ENCODE assay signal across 8 mouse cellular contexts in genomic region chr5:115508859-115509147, GRCm38 (mm10). TPM values are rescaled to one million over a fixed set of nuclear protein-coding genes. Genes with fewer than 3 reads are reported as not detected.
DNase-seq lines count a peak whose midpoint lies in the region; ATAC-seq and TF ChIP-seq lines count a peak whose summit lies in the region.

No protein-coding gene starts in this region.

- DNase-seq in embryonic facial prominence, embryonic 11.5 days (ENCODE audit: low spot score) = no peak
- peak; percentile 61 to 63 for DNase-seq in heart, postnatal 14 days
- DNase-seq in limb, embryonic 10.5 days (ENCODE audit: low spot score) = no peak
- DNase-seq in left cerebral cortex, adult 8-10 months (ENCODE audit: low spot score in 2 of 2) = no peak
- no peak for DNase-seq in layer of hippocampus, adult 9-11 months
- DNase-seq in layer of hippocampus, postnatal 10 days (ENCODE audit: low spot score in 2 of 2) = no peak

- WGBS in embryonic facial prominence, embryonic 11.5 days = 19% methylated on average over 10 of the region's 10 CpGs
- WGBS in limb, embryonic 10.5 days = 49% methylated on average over 10 of the region's 10 CpGs
- WGBS in neural tube, embryonic 15.5 days = 26% methylated on average over 10 of the region's 10 CpGs

- ATAC-seq in embryonic facial prominence, embryonic 11.5 days (replicated peaks; ENCODE audit: insufficient number of reproducible peaks, low FRiP score, low TSS enrichment, low read depth) = 0 out of 2 replicates have a peak, but pooled peaks have one; percentile 27
- ATAC-seq in neural tube, embryonic 15.5 days (ENCODE audit: low FRiP score) = 0 out of 2 replicates have a peak, but pooled peaks have one; percentile 15

- H3K9ac ChIP-seq in embryonic facial prominence, embryonic 11.5 days (replicated peaks; ENCODE audit: low read length) = peak overlapping the region; percentile 2; the same call in 1 of the 2 replicates
- H3K9ac ChIP-seq in neural tube, embryonic 15.5 days (replicated peaks) = 0 out of 2 replicates have a peak overlapping the region, but pooled peaks have one; percentile 21

- H3K4me2 ChIP-seq in embryonic facial prominence, embryonic 11.5 days (ENCODE audit: low read depth, low read length) = peak overlapping the region; percentile 54
- peak overlapping the region; percentile 87 for H3K4me2 ChIP-seq in neural tube, embryonic 15.5 days

- H3K36me3 ChIP-seq in E14TG2a.4 (ENCODE audit: insufficient read depth, low read length) = peaks cover 4% of the 10 kb centered on the region; the same call in 1 of the 2 replicates
- H3K36me3 ChIP-seq in embryonic facial prominence, embryonic 11.5 days (replicated peaks; ENCODE audit: control insufficient read depth, insufficient read depth, low read depth, low read length) = no peaks in the 10 kb centered on the region
- peaks cover 20% of the 10 kb centered on the region for H3K36me3 ChIP-seq in limb, embryonic 10.5 days
- H3K36me3 ChIP-seq in neural tube, embryonic 15.5 days = no peaks in the 10 kb centered on the region

- TF ChIP-seq CTCF in E14TG2a.4 (conservative IDR thresholded peaks at IDR 0.05; ENCODE audit: low read length) = no peak

- H3K9me3 ChIP-seq in E14TG2a.4 (ENCODE audit: low read length) = no peaks in the 10 kb centered on the region
- H3K9me3 ChIP-seq in embryonic facial prominence, embryonic 11.5 days (replicated peaks; ENCODE audit: control insufficient read depth, low read length) = no peaks in the 10 kb centered on the region
- no peaks in the 10 kb centered on the region for H3K9me3 ChIP-seq in limb, embryonic 10.5 days (replicated peaks)
- no peaks in the 10 kb centered on the region for H3K9me3 ChIP-seq in neural tube, embryonic 15.5 days (replicated peaks)

- peaks cover 16% of the 10 kb centered on the region for H3K27me3 ChIP-seq in E14TG2a.4 (ENCODE audit: insufficient read depth, low read length)
- H3K27me3 ChIP-seq in embryonic facial prominence, embryonic 11.5 days (ENCODE audit: control insufficient read depth, insufficient read depth, low read length) = no peaks in the 10 kb centered on the region
- H3K27me3 ChIP-seq in limb, embryonic 10.5 days (ENCODE audit: low read depth, poor library complexity, severe bottlenecking) = no peaks in the 10 kb centered on the region
- no peaks in the 10 kb centered on the region for H3K27me3 ChIP-seq in neural tube, embryonic 15.5 days (replicated peaks)

- peaks cover 66% of the 10 kb centered on the region for H3K4me1 ChIP-seq in E14TG2a.4 (replicated peaks; ENCODE audit: low read depth, low read length)
- H3K4me1 ChIP-seq in embryonic facial prominence, embryonic 11.5 days (ENCODE audit: control insufficient read depth, insufficient read depth, low read length) = peaks cover 12% of the 10 kb centered on the region
- H3K4me1 ChIP-seq in limb, embryonic 10.5 days = peaks cover 52% of the 10 kb centered on the region
- H3K4me1 ChIP-seq in neural tube, embryonic 15.5 days = peaks cover 41% of the 10 kb centered on the region

- peak overlapping the region; percentile 60; the same call in 1 of the 2 replicates for H3K4me3 ChIP-seq in E14TG2a.4 (replicated peaks; ENCODE audit: low read length)
- H3K4me3 ChIP-seq in embryonic facial prominence, embryonic 11.5 days (ENCODE audit: low read depth, low read length) = peak overlapping the region; percentile 98
- H3K4me3 ChIP-seq in limb, embryonic 10.5 days = peak overlapping the region; percentile 95
- peak overlapping the region; percentile 97 for H3K4me3 ChIP-seq in neural tube, embryonic 15.5 days (replicated peaks)

- no peak overlapping the region for H3K27ac ChIP-seq in embryonic facial prominence, embryonic 11.5 days (replicated peaks; ENCODE audit: low read depth, low read length)
- H3K27ac ChIP-seq in limb, embryonic 10.5 days = peak overlapping the region; percentile 92; the same call in 1 of the 2 replicates
- 0 out of 2 replicates have a peak overlapping the region, but pooled peaks have one; percentile 24 for H3K27ac ChIP-seq in neural tube, embryonic 15.5 days (replicated peaks)

- intact Hi-C loops in heart, postnatal 14 days (cut with DNase I) = no loop called here

RNA-seq across cellular contexts. Expression of gene Pxn, which starts 2.3 kb away (rescaled TPM):
- polyA plus RNA-seq in embryonic facial prominence, embryonic 11.5 days (2014; fragmentation: Nextera tagmentation; extraction: Ambion mirVana) = 12.9 and 13.8 TPM in 2 replicates
- 10 to 100 TPM; 52.4 to 54.2 TPM for total RNA-seq in heart, postnatal 14 days (2021)
- polyA plus RNA-seq in limb, embryonic 10.5 days (2016; fragmentation: Nextera tagmentation; extraction: Ambion mirVana) = 36.8 and 45.3 TPM in 2 replicates
- 21.3 and 28.2 TPM in 2 replicates for polyA plus RNA-seq in neural tube, embryonic 15.5 days (2015; fragmentation: Nextera tagmentation; extraction: Ambion mirVana)
- 10 to 100 TPM; 18.3 to 27.8 (median 22.9) TPM for total RNA-seq in left cerebral cortex, adult 8-10 months (2022)
- 10 to 100 TPM; 30.0 to 30.8 TPM for total RNA-seq in layer of hippocampus, postnatal 10 days (2021)

RNA-seq across cellular contexts. Expression of gene Sirt4, which starts 24.3 kb away (rescaled TPM):
- polyA plus RNA-seq in embryonic facial prominence, embryonic 11.5 days (2014; fragmentation: Nextera tagmentation; extraction: Ambion mirVana) = 12.7 and 17.2 TPM in 2 replicates
- 10 to 100 TPM; 17.9 to 18.7 TPM for total RNA-seq in heart, postnatal 14 days (2021)
- polyA plus RNA-seq in limb, embryonic 10.5 days (2016; fragmentation: Nextera tagmentation; extraction: Ambion mirVana) = 16.0 and 18.5 TPM in 2 replicates
- 31.0 and 37.1 TPM in 2 replicates for polyA plus RNA-seq in neural tube, embryonic 15.5 days (2015; fragmentation: Nextera tagmentation; extraction: Ambion mirVana)
- total RNA-seq in left cerebral cortex, adult 8-10 months (2022) = 10 to 100 TPM; 27.1 to 38.6 (median 33.1) TPM
- total RNA-seq in layer of hippocampus, postnatal 10 days (2021) = 10 to 100 TPM; 25.8 to 29.8 TPM

RNA-seq across cellular contexts. Expression of gene Pla2g1b, which starts 42.7 kb away (rescaled TPM):
- polyA plus RNA-seq in embryonic facial prominence, embryonic 11.5 days (2014; fragmentation: Nextera tagmentation; extraction: Ambion mirVana) = not detected in 2 replicates
- not detected for total RNA-seq in heart, postnatal 14 days (2021)
- not detected in 2 replicates for polyA plus RNA-seq in limb, embryonic 10.5 days (2016; fragmentation: Nextera tagmentation; extraction: Ambion mirVana)
- 0.81 and 1.1 TPM in 2 replicates for polyA plus RNA-seq in neural tube, embryonic 15.5 days (2015; fragmentation: Nextera tagmentation; extraction: Ambion mirVana)
- total RNA-seq in left cerebral cortex, adult 8-10 months (2022) = not detected
- not detected for total RNA-seq in layer of hippocampus, postnatal 10 days (2021)

RNA-seq across cellular contexts. Expression of gene Rplp0, which starts 50.5 kb away (rescaled TPM):
- 1,437 and 1,529 TPM in 2 replicates for polyA plus RNA-seq in embryonic facial prominence, embryonic 11.5 days (2014; fragmentation: Nextera tagmentation; extraction: Ambion mirVana)
- 100 to 1,000 TPM; 645 to 715 TPM for total RNA-seq in heart, postnatal 14 days (2021)
- 1,442 and 1,757 TPM in 2 replicates for polyA plus RNA-seq in limb, embryonic 10.5 days (2016; fragmentation: Nextera tagmentation; extraction: Ambion mirVana)
- 785 and 1,036 TPM in 2 replicates for polyA plus RNA-seq in neural tube, embryonic 15.5 days (2015; fragmentation: Nextera tagmentation; extraction: Ambion mirVana)
- total RNA-seq in left cerebral cortex, adult 8-10 months (2022) = 100 to 1,000 TPM; 188 to 223 (median 203) TPM
- total RNA-seq in layer of hippocampus, postnatal 10 days (2021) = 100 to 1,000 TPM; 458 to 467 TPM

RNA-seq across cellular contexts. Expression of gene Gcn1l1, which starts 56.3 kb away (rescaled TPM):
- polyA plus RNA-seq in embryonic facial prominence, embryonic 11.5 days (2014; fragmentation: Nextera tagmentation; extraction: Ambion mirVana) = 29.3 and 31.4 TPM in 2 replicates
- total RNA-seq in heart, postnatal 14 days (2021) = 10 to 100 TPM; 45.1 to 46.6 TPM
- 63.3 and 63.8 TPM in 2 replicates for polyA plus RNA-seq in limb, embryonic 10.5 days (2016; fragmentation: Nextera tagmentation; extraction: Ambion mirVana)
- polyA plus RNA-seq in neural tube, embryonic 15.5 days (2015; fragmentation: Nextera tagmentation; extraction: Ambion mirVana) = 35.7 and 37.6 TPM in 2 replicates
- total RNA-seq in left cerebral cortex, adult 8-10 months (2022) = 10 to 100 TPM; 60.7 to 71.6 (median 61.4) TPM
- total RNA-seq in layer of hippocampus, postnatal 10 days (2021) = 10 to 100 TPM; 76.4 to 96.2 TPM

Comparison
In these comparisons a context has a peak if more than half of its experiments do, and no peak if none do; other contexts are left out.
1. DNase-seq: peak in heart, postnatal 14 days (2 of 2); none in embryonic facial prominence, embryonic 11.5 days (single experiment), limb, embryonic 10.5 days (single experiment), left cerebral cortex, adult 8-10 months (0 of 2), layer of hippocampus, adult 9-11 months (single experiment) and layer of hippocampus, postnatal 10 days (0 of 2).
2. Peak in every context shown above with its lines, with median percentiles within 50 percentile points of each other: H3K4me3 ChIP-seq.